ENCODE assay signal across 11 mouse cellular contexts in the genomic region with DNA sequence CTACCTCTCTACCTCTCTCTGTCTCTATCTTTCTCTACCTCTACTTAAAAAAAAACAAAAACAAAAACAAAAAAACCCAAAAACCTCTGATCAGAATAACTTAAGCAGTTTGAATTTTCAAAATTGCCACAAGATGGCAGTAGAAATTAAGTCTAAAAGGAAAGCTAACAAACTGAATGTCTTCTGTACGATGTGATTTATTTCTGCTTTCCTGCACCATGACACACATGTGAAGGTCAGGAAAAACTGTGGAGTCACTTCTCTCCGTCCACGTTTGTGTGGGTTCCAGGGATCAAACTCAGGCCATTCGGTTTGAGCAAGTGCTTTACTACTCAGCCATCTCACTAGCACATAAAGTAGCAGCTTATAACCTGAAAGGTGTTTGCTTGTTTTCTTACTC. TPM values are rescaled to one million over a fixed set of nuclear protein-coding genes. Genes with fewer than 3 reads are reported as not detected.
A peak's percentile ranks its signal among the peaks of the same experiment; 100 is the strongest.
DNase-seq lines count a peak whose midpoint lies in the region; ATAC-seq and TF ChIP-seq lines count a peak whose summit lies in the region.
"Had no signal": no experiment of that assay in that cellular context is flagged by ENCODE, and none has a peak within 500 bp of the region (broad histone marks: within the 10 kb centered on the region; RNA-seq: fewer than 3 reads in every experiment).

No protein-coding gene starts in this region.

- no peaks in the 10 kb centered on the region for H3K27me3 ChIP-seq in heart, postnatal 0 days (ENCODE audit: control insufficient read depth, insufficient read depth, low read length)
- no peaks in the 10 kb centered on the region for H3K27me3 ChIP-seq in neural tube, embryonic 11.5 days (ENCODE audit: control insufficient read depth, insufficient read depth, low read length)
- H3K27me3 ChIP-seq: embryonic facial prominence, embryonic 12.5 days had no signal

- no peak for ATAC-seq in heart, postnatal 0 days (ENCODE audit: insufficient read depth, low read depth)
- ATAC-seq in neural tube, embryonic 11.5 days (ENCODE audit: insufficient read depth, low FRiP score, low TSS enrichment): no peak

- no peaks in the 10 kb centered on the region for H3K4me1 ChIP-seq in heart, postnatal 0 days (ENCODE audit: control insufficient read depth, insufficient read depth)
- H3K4me1 ChIP-seq in neural tube, embryonic 11.5 days (ENCODE audit: control insufficient read depth, insufficient read depth, low read length): no peaks in the 10 kb centered on the region
- H3K4me1 ChIP-seq: embryonic facial prominence, embryonic 12.5 days; limb, embryonic 13.5 days had no signal

- H3K27ac ChIP-seq in heart, postnatal 0 days (ENCODE audit: low read depth): no peak overlapping the region
- H3K27ac ChIP-seq in neural tube, embryonic 11.5 days (ENCODE audit: low read depth, low read length): no peak overlapping the region
- H3K27ac ChIP-seq: embryonic facial prominence, embryonic 12.5 days; limb, embryonic 13.5 days had no signal

- H3K9me3 ChIP-seq in heart, postnatal 0 days (replicated peaks; ENCODE audit: control insufficient read depth, low read length): no peaks in the 10 kb centered on the region
- no peaks in the 10 kb centered on the region for H3K9me3 ChIP-seq in neural tube, embryonic 11.5 days (ENCODE audit: control insufficient read depth, low read length)
- H3K9me3 ChIP-seq: embryonic facial prominence, embryonic 12.5 days; limb, embryonic 13.5 days had no signal

- TF ChIP-seq EP300 in heart, postnatal 0 days (IDR thresholded peaks at IDR 0.05; ENCODE audit: low read depth): no peak

- peak; percentile 47 for TF ChIP-seq CTCF in heart, postnatal 0 days (IDR thresholded peaks at IDR 0.05; ENCODE audit: low read depth)

- WGBS in heart, postnatal 0 days: 4% methylated on average over 4 of the region's 4 CpGs
- WGBS in neural tube, embryonic 11.5 days: 3% methylated on average over 4 of the region's 4 CpGs

- no peaks in the 10 kb centered on the region for H3K36me3 ChIP-seq in heart, postnatal 0 days (replicated peaks; ENCODE audit: control insufficient read depth, insufficient read depth, low read length)
- no peaks in the 10 kb centered on the region for H3K36me3 ChIP-seq in neural tube, embryonic 11.5 days (ENCODE audit: control insufficient read depth, insufficient read depth, low read length)
- H3K36me3 ChIP-seq: embryonic facial prominence, embryonic 12.5 days; limb, embryonic 13.5 days had no signal

- H3K9ac ChIP-seq in heart, postnatal 0 days (replicated peaks; ENCODE audit: low read depth, low read length): no peak overlapping the region
- no peak overlapping the region for H3K9ac ChIP-seq in neural tube, embryonic 11.5 days (ENCODE audit: low read length)
- H3K9ac ChIP-seq: embryonic facial prominence, embryonic 12.5 days; limb, embryonic 13.5 days had no signal

- no peak overlapping the region for H3K4me3 ChIP-seq in heart, postnatal 0 days (ENCODE audit: low read depth, low read length)
- H3K4me3 ChIP-seq in neural tube, embryonic 11.5 days (ENCODE audit: low read depth, low read length): no peak overlapping the region
- H3K4me3 ChIP-seq: embryonic facial prominence, embryonic 12.5 days; limb, embryonic 13.5 days had no signal

- H3K4me2 ChIP-seq in heart, postnatal 0 days (ENCODE audit: low read depth, low read length): no peak overlapping the region
- H3K4me2 ChIP-seq in neural tube, embryonic 11.5 days (ENCODE audit: low read depth): no peak overlapping the region
- H3K4me2 ChIP-seq: embryonic facial prominence, embryonic 12.5 days; limb, embryonic 13.5 days had no signal

- DNase-seq in heart, postnatal 0 days (ENCODE audit: low spot score): peak; percentile 56
- DNase-seq in heart, adult 9 months (ENCODE audit: low spot score in 2 of 2): no peak
- DNase-seq in right cerebral cortex, postnatal 25 days: peak; percentile 7
- no peak for DNase-seq in right cerebral cortex, postnatal 10 days (ENCODE audit: low spot score in 2 of 2)
- DNase-seq in embryo, embryonic 10 days (ENCODE audit: low spot score): peak; percentile 65
- peak; percentile 28 for DNase-seq in neural tube, embryonic 11.5 days (ENCODE audit: low spot score)
- DNase-seq in spleen, adult 12 weeks (ENCODE audit: low spot score): no peak
- DNase-seq in cerebellum, postnatal 25 days: no peak

RNA-seq across cellular contexts. Expression of gene Homez, which starts 27.3 kb away (rescaled TPM):
- total RNA-seq in heart, postnatal 0 days (2014; rRNA removed; ENCODE audit: low replicate concordance): 4.5 and 5.1 TPM in 2 replicates
- 4.3 and 5.4 TPM in 2 replicates for polyA plus RNA-seq in heart, postnatal 0 days (2015; fragmentation: Nextera tagmentation; extraction: Ambion mirVana)
- polyA plus RNA-seq in neural tube, embryonic 11.5 days (2014; fragmentation: Nextera tagmentation; extraction: Ambion mirVana): 19.3 and 21.9 TPM in 2 replicates

RNA-seq across cellular contexts. Expression of gene Rnf212b, which starts 29.5 kb away (rescaled TPM):
- total RNA-seq in heart, postnatal 0 days (2014; rRNA removed; ENCODE audit: low replicate concordance): not detected in 2 replicates
- polyA plus RNA-seq in heart, postnatal 0 days (2015; fragmentation: Nextera tagmentation; extraction: Ambion mirVana): 0.15 TPM in 1 of 2 replicates, not detected in the other
- polyA plus RNA-seq in neural tube, embryonic 11.5 days (2014; fragmentation: Nextera tagmentation; extraction: Ambion mirVana): not detected in 2 replicates
- polyA plus RNA-seq: embryonic facial prominence, embryonic 12.5 days; limb, embryonic 13.5 days; stomach, embryonic 14.5 days had no signal

RNA-seq across cellular contexts. Expression of gene Ppp1r3e, which starts 33.9 kb away (rescaled TPM):
- total RNA-seq in heart, postnatal 0 days (2014; rRNA removed; ENCODE audit: low replicate concordance): 0.08 and 1.3 TPM in 2 replicates
- polyA plus RNA-seq in heart, postnatal 0 days (2015; fragmentation: Nextera tagmentation; extraction: Ambion mirVana): 0.79 and 1.3 TPM in 2 replicates
- polyA plus RNA-seq in neural tube, embryonic 11.5 days (2014; fragmentation: Nextera tagmentation; extraction: Ambion mirVana): 1.3 and 1.5 TPM in 2 replicates

RNA-seq across cellular contexts. Expression of gene Bcl2l2, which starts 39.7 kb away (rescaled TPM):
- 20.6 and 31.1 TPM in 2 replicates for total RNA-seq in heart, postnatal 0 days (2014; rRNA removed; ENCODE audit: low replicate concordance)
- 2.9 and 3.3 TPM in 2 replicates for polyA plus RNA-seq in heart, postnatal 0 days (2015; fragmentation: Nextera tagmentation; extraction: Ambion mirVana)
- 2.9 and 3.7 TPM in 2 replicates for polyA plus RNA-seq in neural tube, embryonic 11.5 days (2014; fragmentation: Nextera tagmentation; extraction: Ambion mirVana)

RNA-seq across cellular contexts. Expression of gene Gm20521, which starts 39.8 kb away (rescaled TPM):
- not detected in 2 replicates for total RNA-seq in heart, postnatal 0 days (2014; rRNA removed; ENCODE audit: low replicate concordance)
- 0.18 TPM in 1 of 2 replicates, not detected in the other for polyA plus RNA-seq in heart, postnatal 0 days (2015; fragmentation: Nextera tagmentation; extraction: Ambion mirVana)
- 0.20 TPM in 1 of 2 replicates, not detected in the other for polyA plus RNA-seq in neural tube, embryonic 11.5 days (2014; fragmentation: Nextera tagmentation; extraction: Ambion mirVana)
- polyA plus RNA-seq: stomach, embryonic 14.5 days had no signal

Comparison
In these comparisons a context has a peak if more than half of its experiments do, and no peak if none do; other contexts are left out.
1. DNase-seq: peak in heart, postnatal 0 days (single experiment), right cerebral cortex, postnatal 25 days (single experiment), embryo, embryonic 10 days (single experiment) and neural tube, embryonic 11.5 days (single experiment); none in heart, adult 9 months (0 of 2), right cerebral cortex, postnatal 10 days (0 of 2), spleen, adult 12 weeks (single experiment) and cerebellum, postnatal 25 days (0 of 2).